Mouse (Mus musculus) embryonic facial prominence, embryonic 14.5 days (tissue): ENCODE results near the gene Slc5a6. TPM values are rescaled to one million over a fixed set of nuclear protein-coding genes. Genes with fewer than 3 reads are reported as not detected.
"Not testable (repeated sequence)": the region's sequence is repeated elsewhere in the genome, so short reads cannot be mapped to it uniquely, and the experiment has no call there.

Source experiments
- ATAC-seq: fragments of 200-750 bp; cut with Nextera tagmentation; 2 replicates; pipeline ENCODE4 v1.8.0; 2017; ENCODE audit warnings: low read depth, moderate number of reproducible peaks, moderate TSS enrichment
- DNase-seq: peaks from one replicate; pipeline ENCODE4 v3.0.0-alpha.2; 2015; ENCODE audit warnings: low spot score
- H3K27ac ChIP-seq: fragments of 300-500 bp; sonication (generic); replicated peaks from 2 replicates; pipeline ENCODE4 v1.5.1; 2014; ENCODE audit warnings: low read depth, mild to moderate bottlenecking, low read length, moderate library complexity
- H3K27me3 ChIP-seq: fragments of 300-500 bp; sonication (generic); replicated peaks from 2 replicates; pipeline ENCODE4 v1.6.1; 2014; ENCODE audit warnings: low read length; ENCODE audit not compliant: control insufficient read depth, insufficient read depth
- H3K36me3 ChIP-seq: fragments of 300-500 bp; sonication (generic); 2 replicates; pipeline ENCODE4 v1.6.1; 2014; ENCODE audit warnings: low read length, mixed read lengths; ENCODE audit not compliant: control insufficient read depth, insufficient read depth
- H3K4me1 ChIP-seq: fragments of 300-500 bp; sonication (generic); 2 replicates; pipeline ENCODE4 v1.6.1; 2014; ENCODE audit warnings: antibody characterized with exemption, low read length; ENCODE audit not compliant: control insufficient read depth, insufficient read depth
- H3K4me2 ChIP-seq: fragments of 300-500 bp; sonication (generic); 2 replicates; pipeline ENCODE4 v1.6.1; 2014; ENCODE audit warnings: low read depth, mild to moderate bottlenecking, low read length, moderate library complexity, mixed read lengths
- H3K4me3 ChIP-seq: fragments of 300-500 bp; sonication (generic); 2 replicates; pipeline ENCODE4 v1.5.1; 2014; ENCODE audit warnings: low read depth, mild to moderate bottlenecking, low read length
- H3K9ac ChIP-seq: fragments of 300-500 bp; sonication (generic); 2 replicates; pipeline ENCODE4 v1.6.1; 2014; ENCODE audit warnings: low read depth, mild to moderate bottlenecking, low read length, moderate library complexity, mixed read lengths
- H3K9me3 ChIP-seq: fragments of 300-500 bp; sonication (generic); 2 replicates; pipeline ENCODE4 v1.6.1; 2016; ENCODE audit warnings: low read length; ENCODE audit not compliant: control insufficient read depth
- WGBS: fragments of 180-500 bp; shearing (Covaris S2); extraction: QIAGEN DNeasy Blood & Tissue Kit; methylation state at CpG from one replicate; pipeline ENCODE4 v1.1.7; 2014; 5-methylcytosine and 5-hydroxymethylcytosine counted together
- polyA plus RNA-seq: library from polyadenylated mRNA; unstranded; fragments of >200 nt; fragmentation: Nextera tagmentation; extraction: Ambion mirVana; gene quantifications from 2 replicates; pipeline ENCODE4 v1.2.1, GENCODE M21; 2014

Gene Slc5a6
- polyA plus RNA-seq, 1 experiment from 2014 or later, result 14.9 TPM

GRCm38 (mm10) chr5:31047848-31048762, 619 bp downstream of the Slc5a6 start, which contains the start of gene Atraid:
Gene Atraid, plus strand, starts transcription at chr5:31048312.
- Histone ChIP-seq H3K9me3 (no peaks in the 10 kb centered on the region), H3K4me3 (peak within 1 kb of the TSS; percentile 81), H3K4me1 (no peaks in the 10 kb centered on the region; the same call in 1 of the 2 replicates), H3K27ac (peak within 1 kb of the TSS; percentile 95), H3K4me2 (peak within 1 kb of the TSS; percentile 70), H3K27me3 (no peaks in the 10 kb centered on the region), H3K36me3 (peaks cover 18% of the 10 kb centered on the region), H3K9ac (peak within 1 kb of the TSS; percentile 90)
- WGBS, result under 1% methylated on average over 61 of the region's 73 CpGs
- peak; percentile 98 for DNase-seq
- peak; percentile 96 for ATAC-seq

GRCm38 (mm10) chr5:31047074-31047473, 1.6 kb downstream of the Slc5a6 start:
- peak overlapping the region; percentile 70 for H3K4me2 ChIP-seq
- peak overlapping the region; percentile 90; the same call in 1 of the 2 replicates for H3K9ac ChIP-seq
- no peaks in the 10 kb centered on the region; the same call in 1 of the 2 replicates for H3K4me1 ChIP-seq
- WGBS, result 66% methylated on average over 5 of the region's 5 CpGs
- no peaks in the 10 kb centered on the region for H3K27me3 ChIP-seq
- H3K27ac ChIP-seq, result no peak overlapping the region
- no peak for DNase-seq
- H3K9me3 ChIP-seq, result no peaks in the 10 kb centered on the region
- H3K36me3 ChIP-seq, result peaks cover 14% of the 10 kb centered on the region; the same call in 1 of the 2 replicates
- H3K4me3 ChIP-seq, result peak overlapping the region; percentile 81
- ATAC-seq, result no peak

- no peaks in the 10 kb centered on the region for H3K27me3 ChIP-seq
- no peaks in the 10 kb centered on the region; the same call in 1 of the 2 replicates for H3K4me1 ChIP-seq
- H3K4me2 ChIP-seq, result no peak overlapping the region
- ATAC-seq (no peak), DNase-seq (no peak)
- no peaks in the 10 kb centered on the region for H3K9me3 ChIP-seq
- no peak overlapping the region for H3K27ac ChIP-seq
- peaks cover 18% of the 10 kb centered on the region; the same call in 1 of the 2 replicates for H3K36me3 ChIP-seq
- no peak overlapping the region for H3K4me3 ChIP-seq
- no peak overlapping the region for H3K9ac ChIP-seq
- 91% methylated on average over 6 of the region's 6 CpGs for WGBS
Observed at GRCm38 (mm10) chr5:31046416-31046815, 2.3 kb downstream of the Slc5a6 start.

GRCm38 (mm10) chr5:31038171-31038845, 10.4 kb downstream of the Slc5a6 start:
- Histone ChIP-seq H3K4me1 (no peaks in the 10 kb centered on the region), H3K4me3 (no peak overlapping the region), H3K36me3 (peaks cover 52% of the 10 kb centered on the region), H3K9ac (no peak overlapping the region), H3K27me3 (no peaks in the 10 kb centered on the region), H3K27ac (no peak overlapping the region), H3K4me2 (no peak overlapping the region), H3K9me3 (no peaks in the 10 kb centered on the region)
- ATAC-seq (no peak), DNase-seq (no peak)
- 92% methylated on average over 7 of the region's 7 CpGs for WGBS

GRCm38 (mm10) chr5:31036556-31036955, 12.2 kb downstream of the Slc5a6 start:
- H3K4me3 ChIP-seq, H3K9me3 ChIP-seq, H3K4me1 ChIP-seq, ATAC-seq, H3K27ac ChIP-seq, H3K9ac ChIP-seq, DNase-seq, H3K27me3 ChIP-seq, H3K4me2 ChIP-seq: not testable (repeated sequence)
- H3K36me3 ChIP-seq, result peaks cover 40% of the 10 kb centered on the region
- 86% methylated on average over 11 of the region's 11 CpGs for WGBS

GRCm38 (mm10) chr5:31034669-31035068, 14.1 kb downstream of the Slc5a6 start:
- Histone ChIP-seq H3K4me2 (no peak overlapping the region), H3K4me1 (no peaks in the 10 kb centered on the region), H3K9me3 (no peaks in the 10 kb centered on the region), H3K27me3 (no peaks in the 10 kb centered on the region), H3K4me3 (no peak overlapping the region), H3K9ac (no peak overlapping the region), H3K36me3 (peaks cover 31% of the 10 kb centered on the region), H3K27ac (no peak overlapping the region)
- 85% methylated on average over 6 of the region's 6 CpGs for WGBS
- DNase-seq (no peak), ATAC-seq (no peak)

GRCm38 (mm10) chr5:31031508-31031907, 17.2 kb downstream of the Slc5a6 start:
- Histone ChIP-seq H3K4me3 (no peak overlapping the region), H3K4me1 (no peaks in the 10 kb centered on the region)
- 81% methylated on average over 8 of the region's 8 CpGs for WGBS

GRCm38 (mm10) chr5:31030926-31031325, 17.8 kb downstream of the Slc5a6 start:
- Histone ChIP-seq H3K4me3 (no peak overlapping the region), H3K4me1 (no peaks in the 10 kb centered on the region), H3K9me3 (no peaks in the 10 kb centered on the region), H3K4me2 (no peak overlapping the region), H3K9ac (no peak overlapping the region), H3K27ac (no peak overlapping the region), H3K36me3 (peaks cover 2% of the 10 kb centered on the region; the same call in 1 of the 2 replicates), H3K27me3 (no peaks in the 10 kb centered on the region)
- 76% methylated on average over 4 of the region's 4 CpGs for WGBS
- no peak for ATAC-seq
- DNase-seq, result no peak

More at GRCm38 (mm10) chr5:31031508-31031907, 17.2 kb downstream of the Slc5a6 start:
- no peak overlapping the region for H3K9ac ChIP-seq
- no peak for ATAC-seq
- DNase-seq, result no peak
- H3K27me3 ChIP-seq, result no peaks in the 10 kb centered on the region
- no peak overlapping the region for H3K4me2 ChIP-seq
- H3K27ac ChIP-seq, result no peak overlapping the region
- H3K9me3 ChIP-seq, result no peaks in the 10 kb centered on the region
- peaks cover 8% of the 10 kb centered on the region; the same call in 1 of the 2 replicates for H3K36me3 ChIP-seq
